Mouse (Mus musculus) forebrain, embryonic 10.5 days (tissue): ENCODE measurements at regions not wholly inside any gene's neighbourhood (a gene's known extent, or its start where the extent isn't known, plus 50 kb on each side); places are given as distances from the start of the nearest gene placed in this dataset.
A peak's percentile ranks its signal among the peaks of the same experiment; 100 is the strongest.

ENCODE experiments used
- DNase-seq: peaks from one replicate; pipeline ENCODE4 v3.0.0-alpha.2; 2017; ENCODE audit warnings: low spot score; ENCODE audit errors: extremely low spot score
- H3K27ac ChIP-seq: fragments of 300-500 bp; sonication (generic); 2 replicates; pipeline ENCODE4 v1.5.1; 2016; ENCODE audit warnings: mild to moderate bottlenecking
- H3K27me3 ChIP-seq: fragments of 300-500 bp; sonication (generic); 2 replicates; pipeline ENCODE4 v1.6.1; 2016; ENCODE audit warnings: mild to moderate bottlenecking; ENCODE audit not compliant: poor library complexity, severe bottlenecking
- H3K36me3 ChIP-seq: fragments of 300-500 bp; sonication (generic); replicated peaks from 2 replicates; pipeline ENCODE4 v1.6.1; 2016; ENCODE audit warnings: mild to moderate bottlenecking, moderate library complexity
- H3K4me1 ChIP-seq: fragments of 300-500 bp; sonication (generic); 2 replicates; pipeline ENCODE4 v1.6.1; 2016
- H3K4me3 ChIP-seq: fragments of 300-500 bp; sonication (generic); 2 replicates; pipeline ENCODE4 v1.5.1; 2016; ENCODE audit warnings: mild to moderate bottlenecking, moderate library complexity
- H3K9me3 ChIP-seq: fragments of 300-500 bp; sonication (generic); 2 replicates; pipeline ENCODE4 v1.6.1; 2016; ENCODE audit warnings: mild to moderate bottlenecking, moderate library complexity
- WGBS: fragments of 180-500 bp; shearing (Covaris S2); methylation state at CpG from one replicate; pipeline ENCODE4 v1.1.7; 2016; 5-methylcytosine and 5-hydroxymethylcytosine counted together

DNA sequence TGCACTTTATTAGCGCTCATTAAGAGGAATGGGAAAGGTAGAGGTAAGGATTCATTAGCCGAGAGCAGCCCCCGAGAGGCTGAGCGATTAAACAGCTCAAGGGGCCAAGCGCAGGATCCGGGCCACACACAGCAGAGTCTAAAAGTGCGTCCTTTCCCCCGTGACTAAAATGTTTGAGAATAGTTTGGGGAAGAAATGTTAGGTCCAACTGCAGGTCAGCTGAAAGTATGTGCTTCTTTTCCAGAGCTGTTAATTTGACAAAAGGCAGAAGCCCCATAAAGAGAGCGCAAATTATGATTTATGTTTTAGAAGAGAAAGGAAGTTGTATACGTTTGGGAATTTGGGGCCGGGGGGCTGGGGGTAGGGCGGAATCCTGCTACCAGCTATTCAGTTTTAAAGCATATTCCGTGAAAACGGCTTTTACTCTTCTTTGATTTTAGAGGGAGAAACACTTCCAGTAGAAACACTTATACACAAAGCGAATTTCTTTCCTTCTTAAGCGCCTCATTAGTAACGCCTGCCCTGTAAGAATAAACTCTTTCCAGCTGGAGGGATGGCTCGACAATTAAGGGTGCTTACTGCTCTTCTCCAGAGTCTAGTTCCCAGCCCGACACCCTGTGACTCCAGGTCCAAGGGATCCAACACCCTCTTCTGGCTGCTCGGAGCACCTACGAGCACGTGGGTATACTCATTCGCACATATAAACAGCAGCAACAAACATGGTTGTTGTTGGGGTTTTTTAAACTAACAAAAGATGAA lies 210.8 kb upstream of the 1700056E22Rik start:
- Histone ChIP-seq H3K36me3 (no peaks in the 10 kb centered on the region), H3K4me3 (no peak overlapping the region), H3K27ac (no peak overlapping the region), H3K9me3 (no peaks in the 10 kb centered on the region), H3K27me3 (no peaks in the 10 kb centered on the region), H3K4me1 (no peaks in the 10 kb centered on the region)
- no peak for DNase-seq
- 82% methylated on average over 23 of the region's 23 CpGs for WGBS

- DNase-seq, result no peak
- H3K36me3 ChIP-seq, result no peaks in the 10 kb centered on the region
- no peak overlapping the region for H3K27ac ChIP-seq
- no peaks in the 10 kb centered on the region for H3K9me3 ChIP-seq
- no peak overlapping the region for H3K4me3 ChIP-seq
- H3K4me1 ChIP-seq, result no peaks in the 10 kb centered on the region
- no peaks in the 10 kb centered on the region for H3K27me3 ChIP-seq
- 87% methylated on average over 9 of the region's 9 CpGs for WGBS
Measured at GRCm38 (mm10) chr1:184244296-184244695, 210.2 kb upstream of the 1700056E22Rik start.

DNA sequence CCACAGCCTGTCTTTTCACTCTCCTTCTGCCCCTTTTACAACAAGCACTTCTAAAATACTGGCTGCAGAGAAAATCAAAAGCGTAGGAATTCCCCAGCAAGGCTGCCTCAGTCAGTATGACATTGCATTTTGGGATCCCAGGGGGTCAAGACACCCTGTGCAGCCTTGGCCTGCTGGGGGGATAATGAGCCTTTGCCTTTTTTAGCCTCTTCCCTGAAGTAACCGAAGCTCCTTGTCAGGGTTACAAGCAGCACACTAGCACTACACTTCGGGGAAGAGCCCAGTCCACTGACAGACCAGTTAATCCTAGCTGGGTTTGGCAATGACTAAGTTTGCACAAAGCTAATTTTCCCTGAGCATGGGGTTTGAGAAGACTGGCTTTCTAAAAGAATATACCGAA lies 207.7 kb upstream of the 1700056E22Rik start:
- Histone ChIP-seq H3K9me3 (no peaks in the 10 kb centered on the region), H3K4me3 (no peak overlapping the region), H3K27me3 (no peaks in the 10 kb centered on the region), H3K27ac (no peak overlapping the region), H3K36me3 (no peaks in the 10 kb centered on the region), H3K4me1 (no peaks in the 10 kb centered on the region)
- 63% methylated on average over 4 of the region's 4 CpGs for WGBS
- DNase-seq, result no peak

GRCm38 (mm10) chr1:184235131-184235983 lies 201.3 kb upstream of the 1700056E22Rik start:
- H3K27ac ChIP-seq, result peak overlapping the region; percentile 60
- peak; percentile 76 for DNase-seq
- 25% methylated on average over 25 of the region's 25 CpGs for WGBS

GRCm38 (mm10) chr1:184234320-184234988 lies 200.4 kb upstream of the 1700056E22Rik start:
- H3K36me3 ChIP-seq, result no peaks in the 10 kb centered on the region
- H3K4me3 ChIP-seq, result no peak overlapping the region
- H3K4me1 ChIP-seq, result peaks cover 10% of the 10 kb centered on the region
- WGBS, result 71% methylated on average over 8 of the region's 8 CpGs
- H3K27ac ChIP-seq, result no peak overlapping the region
- no peaks in the 10 kb centered on the region for H3K27me3 ChIP-seq
- no peak for DNase-seq
- H3K9me3 ChIP-seq, result no peaks in the 10 kb centered on the region

More at GRCm38 (mm10) chr1:184235131-184235983, 201.3 kb upstream of the 1700056E22Rik start:
- Histone ChIP-seq H3K9me3 (no peaks in the 10 kb centered on the region), H3K36me3 (no peaks in the 10 kb centered on the region), H3K4me1 (peaks cover 10% of the 10 kb centered on the region), H3K27me3 (no peaks in the 10 kb centered on the region), H3K4me3 (peak overlapping the region; percentile 43)

- DNase-seq, result no peak
- WGBS, result 75% methylated on average over 5 of the region's 5 CpGs
- H3K36me3 ChIP-seq, result no peaks in the 10 kb centered on the region
- H3K9me3 ChIP-seq, result no peaks in the 10 kb centered on the region
- H3K27me3 ChIP-seq, result no peaks in the 10 kb centered on the region
- no peak overlapping the region for H3K4me3 ChIP-seq
- no peak overlapping the region for H3K27ac ChIP-seq
- peaks cover 10% of the 10 kb centered on the region for H3K4me1 ChIP-seq
Measured at GRCm38 (mm10) chr1:184233741-184234255, 199.7 kb upstream of the 1700056E22Rik start.

DNA sequence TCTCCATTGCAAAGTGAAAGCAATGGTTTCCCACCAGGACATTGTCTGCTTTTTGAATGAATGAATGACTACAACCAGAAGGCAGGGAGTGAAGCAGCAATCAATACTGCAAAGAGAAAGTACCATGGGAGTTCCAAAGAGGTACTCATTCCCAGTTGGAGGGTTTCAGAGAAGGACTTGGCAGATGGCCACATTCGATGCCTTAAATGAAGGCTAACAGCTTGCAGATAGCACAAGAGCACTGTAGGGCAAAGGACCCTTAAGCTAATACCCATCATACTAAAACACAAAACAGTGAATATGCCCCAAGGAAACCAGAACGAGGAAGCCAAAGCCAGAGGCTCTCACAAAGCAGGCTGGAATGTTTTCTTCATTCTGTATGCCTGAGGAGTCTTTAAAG lies 188.2 kb upstream of the 1700056E22Rik start:
- Histone ChIP-seq H3K4me1 (no peaks in the 10 kb centered on the region), H3K4me3 (no peak overlapping the region), H3K27ac (no peak overlapping the region), H3K9me3 (no peaks in the 10 kb centered on the region), H3K36me3 (no peaks in the 10 kb centered on the region), H3K27me3 (no peaks in the 10 kb centered on the region)
- DNase-seq, result no peak
- 73% methylated on average over 2 of the region's 2 CpGs for WGBS

GRCm38 (mm10) chr1:184221792-184222191 lies 187.7 kb upstream of the 1700056E22Rik start:
- no peak for DNase-seq
- WGBS, result 77% methylated on average over 3 of the region's 3 CpGs
- Histone ChIP-seq H3K9me3 (no peaks in the 10 kb centered on the region), H3K4me3 (no peak overlapping the region), H3K36me3 (no peaks in the 10 kb centered on the region), H3K27ac (no peak overlapping the region), H3K27me3 (no peaks in the 10 kb centered on the region), H3K4me1 (no peaks in the 10 kb centered on the region)

- WGBS, result 90% methylated on average over 4 of the region's 4 CpGs
- no peak overlapping the region for H3K4me3 ChIP-seq
Measured at GRCm38 (mm10) chr1:184197272-184197671, 163.2 kb upstream of the 1700056E22Rik start.

DNA sequence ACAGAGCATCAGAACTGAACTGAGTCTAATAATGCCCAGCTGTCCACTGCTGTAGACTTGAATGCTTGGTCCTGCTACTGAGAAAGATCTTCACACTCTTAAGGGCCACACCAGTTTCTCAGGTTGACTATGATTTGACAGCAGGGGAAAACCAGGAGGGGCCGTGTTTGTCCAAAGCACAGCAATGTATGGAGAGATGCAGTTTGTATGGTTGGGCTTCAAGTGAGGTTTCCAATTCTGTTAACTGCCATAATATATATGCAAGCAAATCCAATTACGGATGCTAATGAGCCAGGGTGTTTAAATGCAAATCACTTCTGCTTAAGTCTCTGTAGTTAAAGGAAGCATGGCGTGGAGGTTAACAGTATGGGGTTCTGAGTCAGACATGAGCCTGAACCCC lies 157.2 kb upstream of the 1700056E22Rik start:
- Histone ChIP-seq H3K27me3 (no peaks in the 10 kb centered on the region), H3K4me1 (peaks cover 17% of the 10 kb centered on the region), H3K4me3 (no peak overlapping the region), H3K36me3 (no peaks in the 10 kb centered on the region), H3K9me3 (no peaks in the 10 kb centered on the region), H3K27ac (no peak overlapping the region)
- no peak for DNase-seq
- WGBS, result 78% methylated on average over 3 of the region's 3 CpGs

More at GRCm38 (mm10) chr1:184197272-184197671, 163.2 kb upstream of the 1700056E22Rik start:
- no peaks in the 10 kb centered on the region for H3K9me3 ChIP-seq
- H3K27ac ChIP-seq, result no peak overlapping the region
- peaks cover 2% of the 10 kb centered on the region; the same call in 1 of the 2 replicates for H3K4me1 ChIP-seq
- H3K36me3 ChIP-seq, result no peaks in the 10 kb centered on the region
- DNase-seq, result no peak
- H3K27me3 ChIP-seq, result no peaks in the 10 kb centered on the region

- peaks cover 17% of the 10 kb centered on the region for H3K4me1 ChIP-seq
- H3K4me3 ChIP-seq, result no peak overlapping the region
- no peak overlapping the region for H3K27ac ChIP-seq
- H3K27me3 ChIP-seq, result no peaks in the 10 kb centered on the region
- no peaks in the 10 kb centered on the region for H3K36me3 ChIP-seq
- no peaks in the 10 kb centered on the region for H3K9me3 ChIP-seq
- DNase-seq, result no peak
Measured at GRCm38 (mm10) chr1:184187582-184187981, 153.5 kb upstream of the 1700056E22Rik start.

DNA sequence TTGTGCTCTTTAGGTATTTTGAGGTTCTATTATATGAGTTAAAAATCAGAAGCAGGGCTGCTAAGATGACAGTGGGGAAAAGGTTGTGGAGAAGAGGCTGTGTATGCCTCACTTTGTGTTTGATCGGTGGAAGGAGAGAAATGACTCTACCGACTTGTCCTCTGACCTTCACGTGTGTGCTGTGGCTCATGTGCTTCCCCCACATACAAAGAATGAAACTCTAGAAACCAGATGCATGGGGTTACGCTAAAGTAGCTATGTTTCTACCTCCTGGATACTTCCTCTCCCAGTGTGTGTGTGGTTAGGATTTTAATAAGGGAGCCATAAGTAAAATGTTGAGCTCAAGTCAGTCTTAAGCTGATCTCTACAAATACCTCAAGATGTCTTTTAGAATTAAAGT lies 148.1 kb upstream of the 1700056E22Rik start:
- no peak for DNase-seq
- 93% methylated on average over 4 of the region's 4 CpGs for WGBS
- Histone ChIP-seq H3K4me3 (no peak overlapping the region), H3K4me1 (no peaks in the 10 kb centered on the region), H3K27ac (no peak overlapping the region), H3K36me3 (no peaks in the 10 kb centered on the region), H3K27me3 (no peaks in the 10 kb centered on the region), H3K9me3 (no peaks in the 10 kb centered on the region)
